Mouse (Mus musculus) testis, adult 2 months (tissue): ENCODE results near the gene Adpgk. TPM values are rescaled to one million over a fixed set of nuclear protein-coding genes. Genes with fewer than 3 reads are reported as not detected.

ENCODE experiments used
- H3K27ac ChIP-seq: fragments of 200-500 bp; 2 replicates; pipeline ENCODE4 v1.5.1; 2012; ENCODE audit warnings: low read depth, low read length; ENCODE audit not compliant: control insufficient read depth, insufficient read depth
- H3K27me3 ChIP-seq: fragments of 200-500 bp; 2 replicates; pipeline ENCODE4 v1.6.1; 2012; ENCODE audit warnings: mild to moderate bottlenecking, low read length, moderate library complexity; ENCODE audit not compliant: control insufficient read depth, insufficient read depth
- H3K36me3 ChIP-seq: fragments of 200-500 bp; 2 replicates; pipeline ENCODE4 v1.6.1; 2012; ENCODE audit warnings: mild to moderate bottlenecking, low read length; ENCODE audit not compliant: control insufficient read depth, insufficient read depth
- H3K4me1 ChIP-seq: fragments of 200-500 bp; 2 replicates; pipeline ENCODE4 v1.6.1; 2012; ENCODE audit warnings: low read length; ENCODE audit not compliant: control insufficient read depth, insufficient read depth
- H3K4me3 ChIP-seq: fragments of 200-500 bp; 2 replicates; pipeline ENCODE4 v1.5.1; 2012; ENCODE audit warnings: low read depth, mild to moderate bottlenecking, low read length, moderate library complexity, mixed read lengths; ENCODE audit not compliant: control insufficient read depth
- CTCF ChIP-seq: fragments of 200-500 bp; IDR thresholded peaks from 2 replicates; pipeline ENCODE4 v1.5.1; 2012; ENCODE audit warnings: low read depth, mild to moderate bottlenecking, inconsistent platforms, low read length, moderate library complexity; ENCODE audit not compliant: control insufficient read depth, insufficient read depth, insufficient replicate concordance
- POLR2A ChIP-seq: fragments of 200-500 bp; IDR thresholded peaks from 2 replicates; pipeline ENCODE4 v1.6.1; 2012; ENCODE audit warnings: low read depth, mild to moderate bottlenecking, inconsistent platforms, low read length, moderate library complexity; ENCODE audit not compliant: control insufficient read depth
- polyA plus RNA-seq: library from polyadenylated mRNA; depleted of rRNA; stranded (reverse); fragments of >200 nt; gene quantifications from 2 replicates; pipeline ENCODE4 v1.2.3, GENCODE M21; 2012

Adpgk gene
- polyA plus RNA-seq, 1 experiment, result 7.7 TPM

- no peak for TF ChIP-seq POLR2A
- TF ChIP-seq CTCF, result no peak
- no peaks in the 10 kb centered on the region for H3K36me3 ChIP-seq
- peaks cover 7% of the 10 kb centered on the region for H3K4me1 ChIP-seq
- no peaks in the 10 kb centered on the region for H3K27me3 ChIP-seq
- H3K27ac ChIP-seq, result no peak overlapping the region
- no peak overlapping the region for H3K4me3 ChIP-seq
Observed at GRCm38 (mm10) chr9:59278694-59279093, 12.7 kb upstream of the Adpgk start.

GRCm38 (mm10) chr9:59280888-59281287 lies 10.5 kb upstream of the Adpgk start:
- Histone ChIP-seq H3K4me3 (no peak overlapping the region), H3K27ac (no peak overlapping the region), H3K4me1 (peaks cover 4% of the 10 kb centered on the region), H3K27me3 (no peaks in the 10 kb centered on the region), H3K36me3 (no peaks in the 10 kb centered on the region)
- TF ChIP-seq CTCF (no peak), POLR2A (no peak)

- peak overlapping the region; percentile 41 for H3K4me3 ChIP-seq
- H3K27me3 ChIP-seq, result no peaks in the 10 kb centered on the region
- H3K27ac ChIP-seq, result no peak overlapping the region
- TF ChIP-seq POLR2A, result no peak
- peak; percentile 83 for TF ChIP-seq CTCF
- peaks cover 4% of the 10 kb centered on the region for H3K4me1 ChIP-seq
- no peaks in the 10 kb centered on the region for H3K36me3 ChIP-seq
Observed at GRCm38 (mm10) chr9:59281871-59282682, 9.3 kb upstream of the Adpgk start.

GRCm38 (mm10) chr9:59282683-59282986 lies 8.7 kb upstream of the Adpgk start:
- TF ChIP-seq POLR2A (no peak), CTCF (no peak)
- H3K27ac ChIP-seq, result no peak overlapping the region
- peaks cover 4% of the 10 kb centered on the region for H3K4me1 ChIP-seq
- no peaks in the 10 kb centered on the region for H3K27me3 ChIP-seq
- no peaks in the 10 kb centered on the region for H3K36me3 ChIP-seq
- H3K4me3 ChIP-seq, result peak overlapping the region; percentile 19

GRCm38 (mm10) chr9:59285614-59286013 lies 5.7 kb upstream of the Adpgk start:
- H3K4me3 ChIP-seq, result no peak overlapping the region
- peaks cover 6% of the 10 kb centered on the region for H3K4me1 ChIP-seq
- H3K27me3 ChIP-seq, result no peaks in the 10 kb centered on the region
- H3K27ac ChIP-seq, result no peak overlapping the region
- TF ChIP-seq POLR2A (no peak), CTCF (no peak)
- no peaks in the 10 kb centered on the region for H3K36me3 ChIP-seq

- TF ChIP-seq CTCF (no peak), POLR2A (no peak)
- H3K27ac ChIP-seq, result no peak overlapping the region
- H3K36me3 ChIP-seq, result no peaks in the 10 kb centered on the region
Observed at GRCm38 (mm10) chr9:59288058-59288457, 3.3 kb upstream of the Adpgk start.

GRCm38 (mm10) chr9:59288685-59289410 lies 2.5 kb upstream of the Adpgk start:
- H3K27ac ChIP-seq, result no peak overlapping the region
- no peak overlapping the region for H3K4me3 ChIP-seq
- H3K36me3 ChIP-seq, result no peaks in the 10 kb centered on the region
- no peaks in the 10 kb centered on the region for H3K27me3 ChIP-seq
- H3K4me1 ChIP-seq, result peaks cover 5% of the 10 kb centered on the region
- no peak for TF ChIP-seq CTCF
- TF ChIP-seq POLR2A, result no peak

More at GRCm38 (mm10) chr9:59288058-59288457, 3.3 kb upstream of the Adpgk start:
- peaks cover 5% of the 10 kb centered on the region for H3K4me1 ChIP-seq
- H3K27me3 ChIP-seq, result no peaks in the 10 kb centered on the region
- H3K4me3 ChIP-seq, result no peak overlapping the region
